Mouse (Mus musculus): ENCODE measurements around the gene Gprin1. TPM values are rescaled to one million over a fixed set of nuclear protein-coding genes. Genes with fewer than 3 reads are reported as not detected.
A peak's percentile ranks its signal among the peaks of the same experiment; 100 is the strongest.

Gene Gprin1
- total and polyA plus RNA-seq, 2 experiments from 2014 or later = 19.9 to 146 TPM

DNA sequence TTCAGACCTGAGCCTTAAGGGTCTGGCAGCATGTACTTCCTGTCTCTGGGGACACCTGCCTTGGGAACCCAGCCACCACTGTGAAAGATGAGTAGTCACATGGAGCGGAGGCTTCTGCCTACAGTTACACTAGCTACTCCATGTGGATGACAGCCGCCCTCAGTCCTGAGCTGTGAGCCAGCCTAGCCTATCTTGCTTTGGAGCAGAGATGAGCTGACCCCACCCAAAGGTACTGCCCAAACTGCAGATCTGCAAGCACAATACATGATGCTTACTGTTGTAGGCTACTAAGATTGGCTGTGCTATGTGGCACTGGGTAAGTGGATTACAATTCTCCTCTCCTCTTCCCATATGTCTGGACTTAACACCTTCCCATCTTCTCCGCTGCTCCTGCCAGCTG, 31.4 kb upstream of the Gprin1 start:
- 76% methylated on average over 3 of the region's 3 CpGs for WGBS
- 0 out of 2 replicates have a peak overlapping the region, but pooled peaks have one; percentile 11 for H3K27ac ChIP-seq

DNA sequence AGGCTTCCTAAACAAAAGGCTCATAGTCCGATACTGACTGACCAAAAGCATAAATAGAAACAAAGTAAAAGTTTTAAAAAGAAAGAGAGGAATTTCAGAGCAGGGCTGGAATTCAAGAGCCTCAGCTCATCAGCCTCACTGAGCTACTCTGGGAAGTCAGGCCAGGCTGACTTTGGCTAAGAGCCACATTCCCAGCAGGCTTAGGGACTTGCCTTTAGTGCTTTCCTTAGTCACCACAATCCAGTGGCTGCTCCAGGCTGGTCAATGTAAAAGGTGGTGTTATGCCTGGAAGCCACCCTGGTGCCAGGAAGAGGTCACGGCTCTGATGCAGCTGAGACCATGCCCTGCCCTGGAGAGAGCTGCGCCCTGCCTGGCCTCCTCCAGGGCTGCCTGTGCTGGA, 30.9 kb upstream of the Gprin1 start:
- 44% methylated on average over 3 of the region's 3 CpGs for WGBS
- Histone ChIP-seq H3K4me3 (ENCODE audit: low read length) (no peak overlapping the region), H3K27ac (0 out of 2 replicates have a peak overlapping the region, but pooled peaks have one; percentile 11), H3K4me1 (ENCODE audit: insufficient read depth, low read length) (0 out of 2 replicates have a peak, but pooled peaks cover 5% of the 10 kb centered on the region), H3K27me3 (ENCODE audit: insufficient read depth, low read length) (no peaks in the 10 kb centered on the region), H3K9me3 (ENCODE audit: low read length) (no peaks in the 10 kb centered on the region), H3K9ac (replicated peaks; ENCODE audit: low read length) (no peak overlapping the region), H3K4me2 (ENCODE audit: low read depth, low read length) (no peak overlapping the region), H3K36me3 (ENCODE audit: insufficient read depth, low read length) (no peaks in the 10 kb centered on the region)
- ATAC-seq = peak; percentile 56; the same call in 1 of the 2 replicates
- no peak for TF ChIP-seq CTCF (IDR thresholded peaks at IDR 0.05; ENCODE audit: low read depth)
- peak; percentile 76 for DNase-seq (ENCODE audit: low spot score)

More for the DNA sequence above, 31.4 kb upstream of the Gprin1 start:
- peak; percentile 47; the same call in 1 of the 2 replicates for ATAC-seq
- H3K4me1 ChIP-seq (ENCODE audit: insufficient read depth, low read length) = 0 out of 2 replicates have a peak, but pooled peaks cover 5% of the 10 kb centered on the region
- no peak overlapping the region for H3K9ac ChIP-seq (replicated peaks; ENCODE audit: low read length)
- no peak overlapping the region for H3K4me3 ChIP-seq (ENCODE audit: low read length)
- DNase-seq (ENCODE audit: low spot score) = no peak
- no peak for TF ChIP-seq CTCF (IDR thresholded peaks at IDR 0.05; ENCODE audit: low read depth)
- no peak overlapping the region for H3K4me2 ChIP-seq (ENCODE audit: low read depth, low read length)
- H3K9me3 ChIP-seq (ENCODE audit: low read length) = no peaks in the 10 kb centered on the region
- H3K36me3 ChIP-seq (ENCODE audit: insufficient read depth, low read length) = no peaks in the 10 kb centered on the region
- H3K27me3 ChIP-seq (ENCODE audit: insufficient read depth, low read length) = no peaks in the 10 kb centered on the region

DNA sequence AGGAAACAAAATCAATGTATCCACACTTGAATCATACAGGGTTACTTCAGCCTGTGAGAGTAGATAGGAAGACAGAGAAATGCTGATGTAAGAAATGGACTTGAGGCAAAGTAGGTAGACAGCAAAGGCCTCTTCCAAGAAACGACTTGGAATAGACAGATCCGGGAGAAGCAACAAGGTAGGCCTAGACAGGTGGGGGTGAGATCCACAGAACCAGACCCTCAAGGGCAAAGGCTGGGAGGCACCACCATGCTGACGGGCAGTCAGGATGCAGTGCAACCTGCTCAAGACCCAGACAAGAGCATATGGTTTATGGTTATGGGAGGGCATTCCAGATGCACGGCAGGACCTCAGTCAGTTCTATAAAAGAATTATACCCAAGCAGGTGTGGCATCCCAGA, 17.3 kb upstream of the Gprin1 start:
- no peaks in the 10 kb centered on the region for H3K9me3 ChIP-seq (ENCODE audit: low read length)
- peak overlapping the region; percentile 62 for H3K4me3 ChIP-seq (ENCODE audit: low read length)
- WGBS = 78% methylated on average over 4 of the region's 4 CpGs
- H3K9ac ChIP-seq (replicated peaks; ENCODE audit: low read length) = peak overlapping the region; percentile 70; the same call in 1 of the 2 replicates
- no peaks in the 10 kb centered on the region for H3K36me3 ChIP-seq (ENCODE audit: insufficient read depth, low read length)
- ATAC-seq (no peak), DNase-seq (ENCODE audit: low spot score) (no peak)
- peak overlapping the region; percentile 67 for H3K4me2 ChIP-seq (ENCODE audit: low read depth, low read length)
- no peak for TF ChIP-seq CTCF (IDR thresholded peaks at IDR 0.05; ENCODE audit: low read depth)
- H3K27ac ChIP-seq = peak overlapping the region; percentile 82; the same call in 1 of the 2 replicates
- H3K4me1 ChIP-seq (ENCODE audit: insufficient read depth, low read length) = 0 out of 2 replicates have a peak, but pooled peaks cover 3% of the 10 kb centered on the region
- no peaks in the 10 kb centered on the region for H3K27me3 ChIP-seq (ENCODE audit: insufficient read depth, low read length)

DNA sequence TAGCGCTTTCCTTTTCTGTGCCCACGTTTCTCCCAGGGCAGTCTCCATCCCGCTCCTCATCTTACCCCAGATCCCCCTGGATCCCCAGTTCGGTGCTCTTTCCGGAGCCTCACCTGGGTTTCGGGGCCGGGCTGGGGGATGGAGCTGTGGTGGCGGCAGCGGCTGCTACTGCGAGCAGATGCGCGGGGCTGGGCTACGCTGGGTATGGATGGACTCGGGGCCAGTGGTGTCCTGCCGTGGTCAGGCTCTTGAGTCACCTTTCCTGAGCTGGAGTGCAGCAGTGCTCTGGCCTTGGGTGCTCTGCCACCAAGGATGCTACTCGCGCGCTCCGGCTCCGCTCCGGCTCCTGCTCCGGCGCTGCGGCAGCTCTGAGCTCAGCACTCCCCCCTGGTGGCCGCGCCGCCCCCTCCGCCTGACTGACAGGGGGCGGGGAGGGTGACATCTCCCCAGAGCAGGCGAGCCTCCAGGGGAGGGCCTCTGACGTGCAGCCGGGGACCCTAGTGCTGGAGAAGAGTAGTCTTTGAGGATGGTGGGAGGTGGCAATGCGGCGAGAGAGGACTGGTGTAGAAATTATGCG, 16.6 kb upstream of the Gprin1 start, which contains the start of gene Sncb:
Gene Sncb, minus strand, starts transcription at position 404 of the 577 bp plus-strand sequence.
- Histone ChIP-seq H3K9me3 (ENCODE audit: low read length) (no peaks in the 10 kb centered on the region), H3K27me3 (ENCODE audit: insufficient read depth, low read length) (no peaks in the 10 kb centered on the region), H3K9ac (replicated peaks; ENCODE audit: low read length) (peak within 1 kb of the TSS; percentile 70), H3K27ac (peak within 1 kb of the TSS; percentile 82), H3K4me2 (ENCODE audit: low read depth, low read length) (peak within 1 kb of the TSS; percentile 67), H3K36me3 (ENCODE audit: insufficient read depth, low read length) (no peaks in the 10 kb centered on the region), H3K4me1 (ENCODE audit: insufficient read depth, low read length) (0 out of 2 replicates have a peak, but pooled peaks cover 3% of the 10 kb centered on the region), H3K4me3 (ENCODE audit: low read length) (peak within 1 kb of the TSS; percentile 62)
- peak; percentile 86 for ATAC-seq
- DNase-seq (ENCODE audit: low spot score) = peak; percentile 84
- peak; percentile 79 for TF ChIP-seq CTCF (IDR thresholded peaks at IDR 0.05; ENCODE audit: low read depth)
- WGBS = 2% methylated on average over 35 of the region's 35 CpGs

DNA sequence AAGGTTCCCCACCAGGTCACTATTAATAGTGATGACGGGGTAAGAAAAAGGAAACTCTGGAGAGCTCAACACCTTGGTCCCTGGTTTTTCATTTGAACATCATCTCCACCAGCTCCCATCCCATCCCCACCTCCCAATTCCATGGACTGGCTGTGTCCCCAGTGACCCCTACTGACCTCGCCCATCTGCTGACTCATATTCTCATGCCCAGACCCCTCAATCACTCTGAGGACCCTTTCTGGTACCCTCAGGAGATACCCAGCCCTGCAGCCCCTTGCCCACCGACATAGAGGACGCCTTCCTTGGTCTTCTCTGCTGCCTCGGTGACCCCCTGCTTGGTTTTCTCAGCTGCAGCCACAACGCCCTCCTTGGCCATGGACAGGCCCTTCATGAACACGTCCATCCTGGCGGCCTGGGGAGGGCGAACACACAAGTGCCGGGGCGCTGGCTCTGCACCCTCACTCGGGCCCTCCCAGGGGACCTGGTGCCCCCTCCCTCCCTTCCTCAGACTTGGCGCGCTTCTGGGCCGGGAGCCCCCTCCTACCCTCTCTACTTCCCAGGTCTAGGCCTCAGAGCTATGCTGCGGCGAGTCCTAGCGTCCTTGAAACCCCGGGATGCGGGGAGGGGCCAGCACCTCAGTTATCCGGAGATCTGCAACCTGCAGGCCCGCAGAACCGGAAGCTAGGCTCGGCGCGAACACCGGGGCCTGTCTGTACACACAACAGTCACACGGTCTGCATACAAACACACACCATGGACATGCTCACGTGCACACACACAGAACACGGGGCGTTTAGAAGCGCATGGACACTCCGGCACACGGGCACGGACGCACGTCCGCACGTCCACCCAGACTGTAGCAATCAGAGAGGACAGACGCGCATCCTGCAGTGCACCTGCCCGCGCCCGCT, 15.9 kb upstream of the Gprin1 start:
- Histone ChIP-seq H3K36me3 (ENCODE audit: insufficient read depth, low read length) (no peaks in the 10 kb centered on the region), H3K4me2 (ENCODE audit: low read depth, low read length) (peak overlapping the region; percentile 67), H3K27ac (peak overlapping the region; percentile 82), H3K9ac (replicated peaks; ENCODE audit: low read length) (peak overlapping the region; percentile 70), H3K9me3 (ENCODE audit: low read length) (no peaks in the 10 kb centered on the region), H3K4me1 (ENCODE audit: insufficient read depth, low read length) (peaks cover 4% of the 10 kb centered on the region; the same call in 1 of the 2 replicates), H3K4me3 (ENCODE audit: low read length) (peak overlapping the region; percentile 62), H3K27me3 (ENCODE audit: insufficient read depth, low read length) (no peaks in the 10 kb centered on the region)
- WGBS = 5% methylated on average over 44 of the region's 44 CpGs
- peak; percentile 68 for ATAC-seq
- TF ChIP-seq CTCF (IDR thresholded peaks at IDR 0.05; ENCODE audit: low read depth) = no peak
- peak; percentile 57 for DNase-seq (ENCODE audit: low spot score)

DNA sequence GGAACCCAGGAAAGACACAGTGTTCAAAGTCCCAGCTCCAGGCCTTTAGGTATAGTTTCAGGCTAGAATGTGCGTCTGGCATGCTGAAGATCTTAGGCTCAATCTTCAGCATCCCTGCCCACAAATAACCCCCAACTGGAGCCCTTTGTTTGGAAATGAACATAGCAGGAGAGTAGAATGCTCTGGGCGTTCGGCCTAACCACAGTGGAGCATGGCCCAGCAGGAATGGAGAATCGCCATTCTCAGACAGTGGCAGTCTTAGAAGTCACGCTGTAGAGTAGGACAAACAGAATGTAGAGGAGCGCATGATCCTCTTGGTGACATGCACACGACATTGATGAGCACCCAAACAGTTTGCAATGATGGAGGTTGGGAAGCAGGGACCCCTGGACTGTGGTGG, 11.2 kb upstream of the Gprin1 start:
- Histone ChIP-seq H3K4me3 (ENCODE audit: low read length) (no peak overlapping the region), H3K9me3 (ENCODE audit: low read length) (no peaks in the 10 kb centered on the region), H3K27me3 (ENCODE audit: insufficient read depth, low read length) (no peaks in the 10 kb centered on the region), H3K36me3 (ENCODE audit: insufficient read depth, low read length) (no peaks in the 10 kb centered on the region), H3K4me1 (ENCODE audit: insufficient read depth, low read length) (peaks cover 25% of the 10 kb centered on the region), H3K9ac (replicated peaks; ENCODE audit: low read length) (no peak overlapping the region), H3K4me2 (ENCODE audit: low read depth, low read length) (no peak overlapping the region), H3K27ac (peak overlapping the region; percentile 92; the same call in 1 of the 2 replicates)
- 59% methylated on average over 7 of the region's 7 CpGs for WGBS
- TF ChIP-seq CTCF (IDR thresholded peaks at IDR 0.05; ENCODE audit: low read depth) = no peak
- no peak for DNase-seq (ENCODE audit: low spot score)
- no peak for ATAC-seq
